Mouse (Mus musculus) embryonic facial prominence, embryonic 15.5 days (tissue): ENCODE data around the gene Nt5c3. TPM values are rescaled to one million over a fixed set of nuclear protein-coding genes. Genes with fewer than 3 reads are reported as not detected.

Experiments used
- ATAC-seq: fragments of 200-750 bp; cut with Nextera tagmentation; 2 replicates; pipeline ENCODE4 v1.8.0; 2017; ENCODE audit warnings: low read depth, moderate TSS enrichment; ENCODE audit not compliant: insufficient number of reproducible peaks, low FRiP score, low TSS enrichment
- H3K27ac ChIP-seq: fragments of 300-500 bp; sonication (generic); replicated peaks from 2 replicates; pipeline ENCODE4 v1.5.1; 2015; ENCODE audit warnings: mild to moderate bottlenecking, inconsistent platforms
- H3K27me3 ChIP-seq: fragments of 300-500 bp; sonication (generic); 2 replicates; pipeline ENCODE4 v1.6.1; 2015; ENCODE audit warnings: inconsistent platforms
- H3K36me3 ChIP-seq: fragments of 300-500 bp; sonication (generic); 2 replicates; pipeline ENCODE4 v1.6.1; 2015; ENCODE audit warnings: mild to moderate bottlenecking, inconsistent platforms
- H3K4me1 ChIP-seq: fragments of 300-500 bp; sonication (generic); 2 replicates; pipeline ENCODE4 v1.6.1; 2015; ENCODE audit warnings: inconsistent platforms
- H3K4me2 ChIP-seq: fragments of 300-500 bp; sonication (generic); replicated peaks from 2 replicates; pipeline ENCODE4 v1.6.1; 2015; ENCODE audit warnings: mild to moderate bottlenecking, inconsistent platforms
- H3K4me3 ChIP-seq: fragments of 300-500 bp; sonication (generic); replicated peaks from 2 replicates; pipeline ENCODE4 v1.5.1; 2015; ENCODE audit warnings: mild to moderate bottlenecking, inconsistent platforms
- H3K9ac ChIP-seq: fragments of 300-500 bp; sonication (generic); 2 replicates; pipeline ENCODE4 v1.6.1; 2015; ENCODE audit warnings: inconsistent platforms
- H3K9me3 ChIP-seq: fragments of 300-500 bp; sonication (generic); replicated peaks from 2 replicates; pipeline ENCODE4 v1.6.1; 2016; ENCODE audit warnings: inconsistent platforms
- WGBS: fragments of 180-500 bp; shearing (Covaris S2); methylation state at CpG from one replicate; pipeline ENCODE4 v1.1.7; 2015; 5-methylcytosine and 5-hydroxymethylcytosine counted together
- polyA plus RNA-seq: library from polyadenylated mRNA; unstranded; fragments of >200 nt; fragmentation: Nextera tagmentation; extraction: Ambion mirVana; gene quantifications from 2 replicates; pipeline ENCODE4 v1.2.1, GENCODE M21; 2015

The Nt5c3 gene
- polyA plus RNA-seq, 1 experiment from 2014 or later, result 63.2 TPM

GRCm38 (mm10) chr6:56903831-56904230 is 19.9 kb downstream of the Nt5c3 start:
- 0 out of 2 replicates have a peak overlapping the region, but pooled peaks have one; percentile 22 for H3K27ac ChIP-seq
- 34% methylated on average over 6 of the region's 6 CpGs for WGBS
- no peak overlapping the region for H3K9ac ChIP-seq
- H3K36me3 ChIP-seq, result no peaks in the 10 kb centered on the region
- peaks cover 27% of the 10 kb centered on the region for H3K4me1 ChIP-seq
- no peak for ATAC-seq
- H3K4me2 ChIP-seq, result no peak overlapping the region
- H3K27me3 ChIP-seq, result no peaks in the 10 kb centered on the region
- H3K9me3 ChIP-seq, result no peaks in the 10 kb centered on the region
- no peak overlapping the region for H3K4me3 ChIP-seq

- 0 out of 2 replicates have a peak, but pooled peaks have one; percentile 67 for ATAC-seq
- H3K4me1 ChIP-seq, result peaks cover 27% of the 10 kb centered on the region
- H3K4me3 ChIP-seq, result no peak overlapping the region
- 75% methylated on average over 7 of the region's 7 CpGs for WGBS
- no peaks in the 10 kb centered on the region for H3K27me3 ChIP-seq
- no peak overlapping the region for H3K27ac ChIP-seq
- no peaks in the 10 kb centered on the region for H3K36me3 ChIP-seq
- no peaks in the 10 kb centered on the region for H3K9me3 ChIP-seq
- no peak overlapping the region for H3K4me2 ChIP-seq
- no peak overlapping the region for H3K9ac ChIP-seq
Measured at GRCm38 (mm10) chr6:56902606-56903520, 20.9 kb downstream of the Nt5c3 start.

GRCm38 (mm10) chr6:56901824-56902386 is 21.8 kb downstream of the Nt5c3 start:
- H3K27me3 ChIP-seq, result no peaks in the 10 kb centered on the region
- H3K4me3 ChIP-seq, result 0 out of 2 replicates have a peak overlapping the region, but pooled peaks have one; percentile 2
- no peak overlapping the region for H3K27ac ChIP-seq
- peaks cover 27% of the 10 kb centered on the region for H3K4me1 ChIP-seq
- no peaks in the 10 kb centered on the region for H3K36me3 ChIP-seq
- no peak overlapping the region for H3K9ac ChIP-seq
- H3K4me2 ChIP-seq, result no peak overlapping the region; the same call in 1 of the 2 replicates
- H3K9me3 ChIP-seq, result no peaks in the 10 kb centered on the region
- 0 out of 2 replicates have a peak, but pooled peaks have one; percentile 61 for ATAC-seq
- 33% methylated on average over 12 of the region's 12 CpGs for WGBS

GRCm38 (mm10) chr6:56901336-56901735 is 22.4 kb downstream of the Nt5c3 start:
- Histone ChIP-seq H3K9me3 (no peaks in the 10 kb centered on the region), H3K4me3 (no peak overlapping the region), H3K27me3 (no peaks in the 10 kb centered on the region), H3K9ac (no peak overlapping the region), H3K4me2 (no peak overlapping the region), H3K36me3 (no peaks in the 10 kb centered on the region), H3K4me1 (peaks cover 27% of the 10 kb centered on the region), H3K27ac (no peak overlapping the region)
- ATAC-seq, result no peak
- WGBS, result 64% methylated on average over 3 of the region's 3 CpGs

- H3K4me3 ChIP-seq, result no peak overlapping the region
- H3K4me1 ChIP-seq, result peaks cover 23% of the 10 kb centered on the region
- ATAC-seq, result no peak
- H3K27me3 ChIP-seq, result no peaks in the 10 kb centered on the region
- WGBS, result 81% methylated on average over 3 of the region's 3 CpGs
- no peaks in the 10 kb centered on the region for H3K9me3 ChIP-seq
- H3K4me2 ChIP-seq, result no peak overlapping the region
- no peak overlapping the region for H3K27ac ChIP-seq
- no peak overlapping the region for H3K9ac ChIP-seq
- no peaks in the 10 kb centered on the region for H3K36me3 ChIP-seq
Measured at GRCm38 (mm10) chr6:56899601-56900000, 24.1 kb downstream of the Nt5c3 start.

- ATAC-seq, result no peak
- Histone ChIP-seq H3K4me3 (no peak overlapping the region), H3K27ac (no peak overlapping the region), H3K36me3 (peaks cover 36% of the 10 kb centered on the region; the same call in 1 of the 2 replicates), H3K9me3 (no peaks in the 10 kb centered on the region), H3K27me3 (no peaks in the 10 kb centered on the region), H3K4me2 (no peak overlapping the region), H3K9ac (no peak overlapping the region), H3K4me1 (no peaks in the 10 kb centered on the region)
- WGBS, result 88% methylated on average over 2 of the region's 2 CpGs
Measured at GRCm38 (mm10) chr6:56890762-56891161, 33.0 kb downstream of the Nt5c3 start.

DNA sequence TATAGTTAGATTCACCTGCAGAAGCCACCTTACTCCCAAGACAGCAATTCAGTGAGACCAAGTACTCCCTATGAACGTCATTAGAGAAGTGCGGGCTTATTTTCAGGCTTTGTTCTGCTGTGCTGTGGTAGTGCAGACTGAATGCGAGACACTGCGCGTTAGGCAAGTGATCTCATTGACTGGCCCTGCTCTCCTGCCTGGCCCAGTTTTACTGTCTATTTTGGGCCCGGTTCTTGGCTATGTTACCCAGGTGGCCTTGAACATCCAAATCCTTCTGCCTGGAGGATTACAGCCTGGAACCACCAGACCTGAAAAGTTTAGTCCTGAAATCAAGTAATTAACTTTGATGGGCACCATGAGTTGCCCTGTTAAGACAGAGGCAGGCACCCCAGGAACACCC is 35.2 kb downstream of the Nt5c3 start:
- no peak overlapping the region for H3K4me2 ChIP-seq
- no peak for ATAC-seq

GRCm38 (mm10) chr6:56879352-56879955 is 44.3 kb downstream of the Nt5c3 start:
- ATAC-seq, result no peak
- H3K36me3 ChIP-seq, result peaks cover 61% of the 10 kb centered on the region
- H3K27ac ChIP-seq, result no peak overlapping the region
- H3K9me3 ChIP-seq, result no peaks in the 10 kb centered on the region
- no peak overlapping the region for H3K4me2 ChIP-seq
- 59% methylated on average over 1 of the region's 1 CpGs for WGBS
- no peak overlapping the region for H3K9ac ChIP-seq
- H3K4me3 ChIP-seq, result no peak overlapping the region
- no peaks in the 10 kb centered on the region for H3K4me1 ChIP-seq
- H3K27me3 ChIP-seq, result no peaks in the 10 kb centered on the region

More for the DNA sequence above, 35.2 kb downstream of the Nt5c3 start:
- H3K27me3 ChIP-seq, result no peaks in the 10 kb centered on the region
- WGBS, result 95% methylated on average over 6 of the region's 6 CpGs
- H3K4me1 ChIP-seq, result no peaks in the 10 kb centered on the region
- H3K36me3 ChIP-seq, result peaks cover 45% of the 10 kb centered on the region; the same call in 1 of the 2 replicates
- no peak overlapping the region for H3K4me3 ChIP-seq
- no peaks in the 10 kb centered on the region for H3K9me3 ChIP-seq
- H3K9ac ChIP-seq, result no peak overlapping the region
- H3K27ac ChIP-seq, result no peak overlapping the region

DNA sequence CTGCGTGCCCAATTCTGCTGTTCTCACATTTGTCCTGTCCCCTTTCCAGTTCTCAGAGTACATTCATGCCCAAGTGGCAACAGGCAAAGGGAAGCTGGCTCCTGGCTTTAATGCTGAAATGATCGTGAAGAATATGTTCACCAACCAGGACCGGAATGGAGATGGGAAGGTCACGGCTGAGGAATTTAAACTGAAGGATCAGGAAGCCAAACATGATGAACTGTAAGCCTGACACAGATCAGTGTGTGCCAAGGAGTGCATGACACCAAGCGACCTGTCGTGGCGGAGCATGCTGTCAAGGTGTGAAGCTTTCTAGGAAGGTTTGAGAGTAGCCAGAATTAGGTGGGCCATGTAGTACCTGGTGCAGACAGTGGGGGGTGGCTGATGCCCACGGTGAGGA is 45.7 kb downstream of the Nt5c3 start:
- Histone ChIP-seq H3K27ac (no peak overlapping the region), H3K4me3 (no peak overlapping the region), H3K9me3 (no peaks in the 10 kb centered on the region), H3K4me2 (no peak overlapping the region), H3K4me1 (no peaks in the 10 kb centered on the region), H3K9ac (no peak overlapping the region), H3K36me3 (peaks cover 54% of the 10 kb centered on the region), H3K27me3 (no peaks in the 10 kb centered on the region)
- WGBS, result 90% methylated on average over 8 of the region's 8 CpGs
- ATAC-seq, result no peak

GRCm38 (mm10) chr6:56876870-56877269 is 46.9 kb downstream of the Nt5c3 start:
- H3K27ac ChIP-seq, result no peak overlapping the region
- H3K27me3 ChIP-seq, result no peaks in the 10 kb centered on the region
- no peak overlapping the region for H3K4me2 ChIP-seq
- no peaks in the 10 kb centered on the region for H3K9me3 ChIP-seq
- H3K4me3 ChIP-seq, result no peak overlapping the region
- peaks cover 46% of the 10 kb centered on the region for H3K36me3 ChIP-seq
- 84% methylated on average over 4 of the region's 4 CpGs for WGBS
- ATAC-seq, result no peak
- H3K4me1 ChIP-seq, result no peaks in the 10 kb centered on the region
- no peak overlapping the region for H3K9ac ChIP-seq

- Histone ChIP-seq H3K4me1 (no peaks in the 10 kb centered on the region), H3K27me3 (no peaks in the 10 kb centered on the region), H3K9me3 (no peaks in the 10 kb centered on the region), H3K4me3 (no peak overlapping the region), H3K4me2 (no peak overlapping the region), H3K36me3 (peaks cover 34% of the 10 kb centered on the region), H3K27ac (no peak overlapping the region), H3K9ac (no peak overlapping the region)
- ATAC-seq, result no peak
- WGBS, result 80% methylated on average over 2 of the region's 2 CpGs
Measured at GRCm38 (mm10) chr6:56870027-56870426, 53.7 kb downstream of the Nt5c3 start.
